Mouse (Mus musculus): ENCODE results near the gene C2cd4c. TPM values are rescaled to one million over a fixed set of nuclear protein-coding genes. Genes with fewer than 3 reads are reported as not detected.

The C2cd4c gene
- total RNA-seq (2023), result not detected

GRCm38 (mm10) chr10:79613578-79614304, at the start of gene C2cd4c:
C2cd4c (minus strand) TSS chr10:79614025.

GRCm38 (mm10) chr10:79645711-79646110, 31.9 kb upstream of the C2cd4c start, which contains the start of gene Odf3l2:
Odf3l2 (minus strand) TSS chr10:79645738.

GRCm38 (mm10) chr10:79637128-79638110, 23.6 kb upstream of the C2cd4c start, which contains the start of gene Shc2:
Shc2 (minus strand) TSS chr10:79637918.

GRCm38 (mm10) chr10:79587061-79587751, 26.6 kb downstream of the C2cd4c start, which contains the start of gene Theg:
Theg (minus strand) TSS chr10:79587331.

Other genes with a start within 250 kb of the C2cd4c start
- not detected for gene Vmn2r83, start 145.3 kb downstream of the C2cd4c start, total RNA-seq (2023)
- gene Plpp2, start 80.2 kb downstream of the C2cd4c start, total RNA-seq (2023), result 1.7 TPM
- gene Mier2, start 58.8 kb downstream of the C2cd4c start, total RNA-seq (2023), result 47.6 TPM
- not detected for gene Theg, start 26.7 kb downstream of the C2cd4c start, total RNA-seq (2023)
- not detected for gene Shc2, start 23.9 kb upstream of the C2cd4c start, total RNA-seq (2023)
- gene Odf3l2, start 31.7 kb upstream of the C2cd4c start, total RNA-seq (2023), result not detected
- gene Madcam1, start 50.5 kb upstream of the C2cd4c start, total RNA-seq (2023), result not detected
- gene Tpgs1, start 55.3 kb upstream of the C2cd4c start, total RNA-seq (2023), result 16.9 TPM
- 74.7 TPM for gene Cdc34, start 68.2 kb upstream of the C2cd4c start, total RNA-seq (2023)
- gene Gzmm, start 75.0 kb upstream of the C2cd4c start, total RNA-seq (2023), result 3.1 TPM
- 108 TPM for gene Bsg, start 90.5 kb upstream of the C2cd4c start, total RNA-seq (2023)
- not detected for gene Hcn2, start 102.6 kb upstream of the C2cd4c start, total RNA-seq (2023)
- gene Polrmt, start 132.6 kb upstream of the C2cd4c start, total RNA-seq (2023), result 71.2 TPM
- not detected for gene Fgf22, start 141.1 kb upstream of the C2cd4c start, total RNA-seq (2023)
- 62.8 TPM for gene Rnf126, start 152.9 kb upstream of the C2cd4c start, total RNA-seq (2023)
- gene Fstl3, start 163.2 kb upstream of the C2cd4c start, total RNA-seq (2023), result 1.1 TPM
- gene Prss57, start 176.9 kb upstream of the C2cd4c start, total RNA-seq (2023), result not detected
- gene Palm, start 179.5 kb upstream of the C2cd4c start, total RNA-seq (2023), result 5.8 TPM
- gene Misp, start 207.0 kb upstream of the C2cd4c start, total RNA-seq (2023), result not detected
- 606 TPM for gene Ptbp1, start 240.4 kb upstream of the C2cd4c start, total RNA-seq (2023)